Mouse (Mus musculus) mouse trophoblast stem cell (cell line): ENCODE measurements around the gene Pex3.
"Not testable (repeated sequence)": the region's sequence is repeated elsewhere in the genome, so short reads cannot be mapped to it uniquely, and the experiment has no call there.

Source experiments
- in situ Hi-C, 2 experiments: fragments of 300-500 bp; cut with MseI, MboI; formaldehyde crosslinking; loops; 2 replicates in 1 of 2; 3 replicates in 1 of 2; pipeline ENCODE4 v1.15.1; 2025

Pex3 gene

GRCm38 (mm10) chr10:13536706-13537105, 16.2 kb downstream of the Pex3 start:
- in situ Hi-C loops = no loop called here

GRCm38 (mm10) chr10:13534751-13535150, 18.2 kb downstream of the Pex3 start:
- in situ Hi-C loops = no loop called here

- in situ Hi-C loops = no loop called here
Observed at GRCm38 (mm10) chr10:13528155-13528554, 24.8 kb downstream of the Pex3 start.

GRCm38 (mm10) chr10:13521857-13522256, 31.1 kb downstream of the Pex3 start:
- in situ Hi-C loops = no loop called here

- in situ Hi-C loops = no loop called here
Observed at GRCm38 (mm10) chr10:13502371-13502770, 50.6 kb downstream of the Pex3 start.

GRCm38 (mm10) chr10:13501533-13501932, 51.4 kb downstream of the Pex3 start:
- in situ Hi-C loops = not testable (repeated sequence)

GRCm38 (mm10) chr10:13500938-13501496, 51.9 kb downstream of the Pex3 start:
- in situ Hi-C loops = no loop called here

- in situ Hi-C loops = no loop called here
Observed at GRCm38 (mm10) chr10:13500473-13500872, 52.5 kb downstream of the Pex3 start.

GRCm38 (mm10) chr10:13499331-13499730, 53.6 kb downstream of the Pex3 start, which contains the start of gene Fuca2:
TSS of gene Fuca2 (plus strand) at chr10:13499540.
- in situ Hi-C loops = no loop called here

GRCm38 (mm10) chr10:13496315-13496714, 56.6 kb downstream of the Pex3 start:
- in situ Hi-C loops = no loop called here

GRCm38 (mm10) chr10:13493978-13494686, 58.8 kb downstream of the Pex3 start:
- in situ Hi-C loops = no loop called here

- in situ Hi-C loops = no loop called here
Observed at GRCm38 (mm10) chr10:13489671-13490070, 63.3 kb downstream of the Pex3 start.

- in situ Hi-C loops = no loop called here
Observed at GRCm38 (mm10) chr10:13485958-13486357, 67.0 kb downstream of the Pex3 start.

- in situ Hi-C loops = no loop called here
Observed at GRCm38 (mm10) chr10:13479341-13479740, 73.6 kb downstream of the Pex3 start.

GRCm38 (mm10) chr10:13475121-13475520, 77.8 kb downstream of the Pex3 start:
- in situ Hi-C loops = no loop called here

GRCm38 (mm10) chr10:13474568-13474955, 78.4 kb downstream of the Pex3 start:
- in situ Hi-C loops = no loop called here
